Comparison of ENCODE assay signal across 8 mouse cellular contexts in the genomic region with DNA sequence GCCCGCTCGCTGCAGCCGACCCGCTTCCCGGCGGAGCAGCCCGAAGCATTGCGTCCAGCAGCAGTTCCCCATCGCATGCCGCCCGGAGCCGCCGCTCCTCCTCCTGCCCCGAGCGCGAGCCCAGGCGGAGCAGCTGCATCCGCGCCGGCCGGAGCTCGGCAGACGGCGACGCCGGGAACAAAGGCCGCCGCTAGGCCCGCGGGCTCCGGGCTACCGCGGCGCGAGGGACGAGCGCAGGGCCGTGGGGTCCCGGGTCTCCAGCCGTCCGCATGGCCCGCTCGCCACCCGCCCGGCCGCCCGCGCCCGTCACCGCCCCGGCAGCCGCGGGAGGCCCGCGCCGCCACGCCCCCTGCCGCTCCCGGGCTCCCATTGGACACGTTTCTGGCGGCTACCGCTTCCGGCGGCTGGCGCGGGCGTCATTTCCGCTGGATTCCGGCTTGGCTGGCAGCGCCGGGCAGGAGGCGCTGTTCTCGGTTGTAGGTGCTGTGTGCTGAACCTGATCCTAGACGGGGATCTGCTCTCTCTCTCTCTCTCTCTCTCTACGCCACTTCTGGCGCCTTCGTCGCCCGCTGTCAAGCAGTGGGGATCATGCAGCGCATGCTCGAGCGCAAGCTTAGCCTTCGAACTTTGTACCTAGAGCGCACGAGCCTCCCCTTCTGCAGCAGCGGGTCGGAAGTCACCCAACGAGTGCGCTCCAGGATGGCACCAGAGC. TPM values are rescaled to one million over a fixed set of nuclear protein-coding genes. Genes with fewer than 3 reads are reported as not detected.
A peak's percentile ranks its signal among the peaks of the same experiment; 100 is the strongest.
DNase-seq lines count a peak whose midpoint lies in the region; ATAC-seq lines count a peak whose summit lies in the region.

A gene (minus strand): TSS at position 370 of the 712 bp plus-strand sequence.

- H3K9me3 ChIP-seq in hindbrain, embryonic 13.5 days = no peaks in the 10 kb centered on the region

- H3K4me1 ChIP-seq in hindbrain, embryonic 13.5 days (replicated peaks) = peaks cover 36% of the 10 kb centered on the region

- no peaks in the 10 kb centered on the region for H3K27me3 ChIP-seq in hindbrain, embryonic 13.5 days

- ATAC-seq in hindbrain, embryonic 13.5 days (ENCODE audit: low FRiP score) = peak; percentile 97

- peak within 1 kb of the TSS; percentile 95 for H3K27ac ChIP-seq in hindbrain, embryonic 13.5 days

- H3K4me2 ChIP-seq in hindbrain, embryonic 13.5 days = peak within 1 kb of the TSS; percentile 84

- 0 out of 2 replicates have a peak, but pooled peaks cover 5% of the 10 kb centered on the region for H3K36me3 ChIP-seq in hindbrain, embryonic 13.5 days

- under 1% methylated on average over 72 of the region's 89 CpGs for WGBS in hindbrain, embryonic 13.5 days

- peak within 1 kb of the TSS; percentile 88 for H3K4me3 ChIP-seq in hindbrain, embryonic 13.5 days

- peak within 1 kb of the TSS; percentile 92 for H3K9ac ChIP-seq in hindbrain, embryonic 13.5 days

- DNase-seq in NIH3T3 (ENCODE audit: low read depth) = peak; percentile 97
- DNase-seq in cerebellum, postnatal 10 days = peak; percentile 98
- peak; percentile 92 to 94 for DNase-seq in frontal cortex, postnatal 14 days (ENCODE audit: low spot score in 2 of 2)
- DNase-seq in layer of hippocampus, postnatal 25 days (ENCODE audit: extremely low spot score in 1 of 2, low spot score in 1 of 2) = peak; percentile 93 to 95
- DNase-seq in lung, postnatal 25 days (ENCODE audit: low spot score) = peak; percentile 97
- peak; percentile 97 for DNase-seq in retina, embryonic 14.5 days (ENCODE audit: low spot score)
- DNase-seq in thymus, postnatal 4 days = peak; percentile 97

RNA-seq across cellular contexts. Expression of the gene that starts here (rescaled TPM):
- polyA plus RNA-seq in hindbrain, embryonic 13.5 days (2015; fragmentation: Nextera tagmentation; extraction: Ambion mirVana) = 83.0 and 85.1 TPM in 2 replicates
- 10 to 100 TPM; 74.9 to 77.4 TPM for total RNA-seq in layer of hippocampus, postnatal 25 days (2021)

Comparison
In these comparisons a context has a peak if more than half of its experiments do, and no peak if none do; other contexts are left out.
1. Peak in every context shown above with its lines: DNase-seq, ATAC-seq, H3K4me3 ChIP-seq and H3K27ac ChIP-seq.